8 mouse cellular contexts compared by ENCODE assay signal in genomic region chr16:18248433-18249363, GRCm38 (mm10). TPM values are rescaled to one million over a fixed set of nuclear protein-coding genes. Genes with fewer than 3 reads are reported as not detected.
DNase-seq lines count a peak whose midpoint lies in the region; ATAC-seq and TF ChIP-seq lines count a peak whose summit lies in the region.

Trmt2a (plus strand) TSS chr16:18248679.
Ranbp1 (minus strand) TSS chr16:18248732.

- peak; percentile 100 for DNase-seq in brain, embryonic 14.5 days (ENCODE audit: low read depth)
- DNase-seq in liver, adult 2 months (ENCODE audit: extremely low read depth, low read depth, low spot score), result peak; percentile 87
- peak; percentile 99 for DNase-seq in splenic B cell, adult 2 months (ENCODE audit: low read depth, low spot score)

- peak within 1 kb of the TSS; percentile 91 for H3K4me2 ChIP-seq in heart, embryonic 11.5 days
- peak within 1 kb of the TSS; percentile 70 for H3K4me2 ChIP-seq in kidney, embryonic 16.5 days (replicated peaks; ENCODE audit: low read depth, low read length)
- peak within 1 kb of the TSS; percentile 79 for H3K4me2 ChIP-seq in myocyte (ENCODE audit: low read depth)

- H3K79me2 ChIP-seq in C2C12 (ENCODE audit: control insufficient read depth, insufficient read depth) (peaks cover 87% of the 10 kb centered on the region), myocyte (ENCODE audit: control insufficient read depth, insufficient read depth) (peaks cover 61% of the 10 kb centered on the region)
- peaks cover 10% of the 10 kb centered on the region; the same call in 1 of the 2 replicates for H3K79me2 ChIP-seq in liver, adult 2 months (ENCODE audit: control insufficient read depth, insufficient read depth, low read length)

- no peak for TF ChIP-seq CTCF in C2C12 (IDR thresholded peaks at IDR 0.05; ENCODE audit: control insufficient read depth, insufficient read depth, insufficient read length)
- TF ChIP-seq CTCF in brain, embryonic 14.5 days (IDR thresholded peaks at IDR 0.05; ENCODE audit: borderline replicate concordance, extremely low read depth, insufficient read depth, insufficient read length), result no peak
- TF ChIP-seq CTCF in liver, adult 2 months (IDR thresholded peaks at IDR 0.05; ENCODE audit: low read depth, low read length), result no peak

- H3K36me3 ChIP-seq in C2C12 (ENCODE audit: control insufficient read depth, insufficient read depth) (peaks cover 80% of the 10 kb centered on the region), myocyte (ENCODE audit: control insufficient read depth, insufficient read depth) (peaks cover 45% of the 10 kb centered on the region)
- H3K36me3 ChIP-seq in erythroblast, embryonic 14.5 days (ENCODE audit: control insufficient read depth), result peaks cover 80% of the 10 kb centered on the region
- peaks cover 42% of the 10 kb centered on the region for H3K36me3 ChIP-seq in heart, embryonic 11.5 days (ENCODE audit: control insufficient read depth, insufficient read depth, low read length)
- H3K36me3 ChIP-seq in kidney, embryonic 16.5 days (ENCODE audit: insufficient read depth, low read length), result peaks cover 55% of the 10 kb centered on the region
- peaks cover 25% of the 10 kb centered on the region for H3K36me3 ChIP-seq in liver, adult 2 months (ENCODE audit: control insufficient read depth, insufficient read depth, low read length)
- peaks cover 7% of the 10 kb centered on the region for H3K36me3 ChIP-seq in splenic B cell, adult 2 months (ENCODE audit: control insufficient read depth, insufficient read depth, low read length, poor library complexity, severe bottlenecking)

- peaks cover 63% of the 10 kb centered on the region for H3K4me1 ChIP-seq in erythroblast, embryonic 14.5 days (ENCODE audit: control insufficient read depth)
- H3K4me1 ChIP-seq in heart, embryonic 11.5 days (ENCODE audit: control insufficient read depth, insufficient read depth, low read length), result peaks cover 24% of the 10 kb centered on the region
- H3K4me1 ChIP-seq in kidney, embryonic 16.5 days (ENCODE audit: insufficient read depth, low read length), result peaks cover 33% of the 10 kb centered on the region
- peaks cover 9% of the 10 kb centered on the region for H3K4me1 ChIP-seq in liver, adult 2 months (ENCODE audit: control insufficient read depth, insufficient read depth, low read length)

- H3K4me3 ChIP-seq in C2C12 (ENCODE audit: insufficient read depth, poor library complexity, severe bottlenecking) (peak within 1 kb of the TSS; percentile 97), myocyte (peak within 1 kb of the TSS; percentile 95)
- H3K4me3 ChIP-seq in erythroblast, embryonic 14.5 days (replicated peaks), result peak within 1 kb of the TSS; percentile 79
- peak within 1 kb of the TSS; percentile 96 for H3K4me3 ChIP-seq in heart, embryonic 11.5 days (ENCODE audit: low read depth, low read length)
- peak within 1 kb of the TSS; percentile 81 for H3K4me3 ChIP-seq in kidney, embryonic 16.5 days (ENCODE audit: low read length)
- peak within 1 kb of the TSS; percentile 89 for H3K4me3 ChIP-seq in liver, adult 2 months (ENCODE audit: insufficient read depth, low read depth, low read length)

- peak; percentile 95 for ATAC-seq in heart, embryonic 11.5 days (replicated peaks; ENCODE audit: insufficient number of reproducible peaks, low FRiP score, low TSS enrichment)
- ATAC-seq in kidney, embryonic 16.5 days (ENCODE audit: low FRiP score, low TSS enrichment), result peak; percentile 97

- no peaks in the 10 kb centered on the region for H3K9me3 ChIP-seq in erythroblast, embryonic 14.5 days (ENCODE audit: control insufficient read depth, low read length)
- no peaks in the 10 kb centered on the region for H3K9me3 ChIP-seq in heart, embryonic 11.5 days (replicated peaks; ENCODE audit: control insufficient read depth, low read length)
- no peaks in the 10 kb centered on the region for H3K9me3 ChIP-seq in kidney, embryonic 16.5 days (ENCODE audit: low read length)

- peak; percentile 75 for TF ChIP-seq POLR2A in brain, embryonic 14.5 days (IDR thresholded peaks at IDR 0.05; ENCODE audit: borderline replicate concordance, extremely low read depth, insufficient read depth, insufficient read length, poor library complexity, severe bottlenecking)
- TF ChIP-seq POLR2A in liver, adult 2 months (IDR thresholded peaks at IDR 0.05; ENCODE audit: extremely low read depth, insufficient read depth, low read length), result peak; percentile 91
- peak; percentile 94 for TF ChIP-seq POLR2A in myocyte (IDR thresholded peaks at IDR 0.05; ENCODE audit: insufficient read length, low read depth)

- H3K27me3 ChIP-seq in C2C12 (ENCODE audit: control insufficient read depth, insufficient read depth, insufficient read length) (no peaks in the 10 kb centered on the region), myocyte (ENCODE audit: control insufficient read depth, insufficient read depth, insufficient read length) (no peaks in the 10 kb centered on the region)
- H3K27me3 ChIP-seq in erythroblast, embryonic 14.5 days (ENCODE audit: control insufficient read depth), result no peaks in the 10 kb centered on the region
- no peaks in the 10 kb centered on the region for H3K27me3 ChIP-seq in heart, embryonic 11.5 days (ENCODE audit: control insufficient read depth, insufficient read depth, low read length)
- H3K27me3 ChIP-seq in kidney, embryonic 16.5 days (ENCODE audit: insufficient read depth, low read length), result no peaks in the 10 kb centered on the region
- H3K27me3 ChIP-seq in liver, adult 2 months (ENCODE audit: control insufficient read depth, insufficient read depth, low read length), result no peaks in the 10 kb centered on the region
- H3K27me3 ChIP-seq in splenic B cell, adult 2 months (ENCODE audit: control insufficient read depth, insufficient read depth, low read length, poor library complexity, severe bottlenecking), result no peaks in the 10 kb centered on the region

- H3K9ac ChIP-seq in heart, embryonic 11.5 days (ENCODE audit: low read depth, low read length), result peak within 1 kb of the TSS; percentile 97
- peak within 1 kb of the TSS; percentile 93 for H3K9ac ChIP-seq in kidney, embryonic 16.5 days (replicated peaks; ENCODE audit: low read length)
- H3K9ac ChIP-seq in liver, adult 2 months (ENCODE audit: low read depth, low read length), result peak within 1 kb of the TSS; percentile 91

- H3K27ac ChIP-seq in heart, embryonic 11.5 days (ENCODE audit: low read depth, low read length), result peak within 1 kb of the TSS; percentile 93
- H3K27ac ChIP-seq in kidney, embryonic 16.5 days (ENCODE audit: low read length), result peak within 1 kb of the TSS; percentile 94
- peak within 1 kb of the TSS; percentile 46 for H3K27ac ChIP-seq in liver, adult 2 months (replicated peaks; ENCODE audit: insufficient read depth, low read depth, low read length)

- H3ac ChIP-seq in C2C12 (ENCODE audit: control insufficient read depth, insufficient read length, low read depth) (peak within 1 kb of the TSS; percentile 99), myocyte (ENCODE audit: control insufficient read depth, insufficient read length) (peak within 1 kb of the TSS; percentile 83)

- H3K79me3 ChIP-seq in C2C12 (ENCODE audit: low read depth), result peaks cover 63% of the 10 kb centered on the region

- WGBS in heart, embryonic 11.5 days (ENCODE audit: insufficient replicate concordance), result under 1% methylated on average over 100 of the region's 102 CpGs
- under 1% methylated on average over 100 of the region's 102 CpGs for WGBS in kidney, embryonic 16.5 days
- under 1% methylated on average over 96 of the region's 102 CpGs for WGBS in liver, adult 2 months

TF ChIP-seq in C2C12, 6 proteins besides CTCF, POLR2A, EP300 and RAD21:
- TF ChIP-seq MAX (IDR thresholded peaks at IDR 0.05) (peak; percentile 85), MYOD1 (IDR thresholded peaks at IDR 0.05; ENCODE audit: control insufficient read depth, insufficient read length, low read depth) (no peak), USF1 (IDR thresholded peaks at IDR 0.05; ENCODE audit: low read depth) (no peak), CEBPB (IDR thresholded peaks at IDR 0.05; ENCODE audit: low read depth) (no peak)

TF ChIP-seq in myocyte, 11 proteins besides CTCF, POLR2A, EP300 and RAD21:
- TF ChIP-seq REST (IDR thresholded peaks at IDR 0.05; ENCODE audit: insufficient read depth, insufficient read length) (no peak), MYOD1 (IDR thresholded peaks at IDR 0.05; ENCODE audit: control insufficient read depth in 1 of 3, insufficient read length in 2 of 3, low read depth in 2 of 3) (peak in 2 of 3 experiments; percentile 41 to 58), POLR2AphosphoS2 (IDR thresholded peaks at IDR 0.05; ENCODE audit: insufficient read length, low read depth) (peak; percentile 98), E2F4 (IDR thresholded peaks at IDR 0.05; ENCODE audit: insufficient read depth) (peak; percentile 91), TCF12 (IDR thresholded peaks at IDR 0.05; ENCODE audit: insufficient read depth, poor library complexity, severe bottlenecking) (no peak), TCF3 (IDR thresholded peaks at IDR 0.05; ENCODE audit: insufficient read length, low read depth) (no peak)
TF ChIP-seq in myocyte: peak in this region for 3.

RNA-seq across cellular contexts. Expression of gene Trmt2a, which starts in this region (rescaled TPM):
- polyA plus RNA-seq in C2C12 (2012; fragmentation: generic; extraction: Trizol) (79.2 TPM), myocyte (2012; fragmentation: generic; extraction: Trizol) (47.8 TPM)
- 83.5 and 111 TPM in 2 replicates for polyA plus RNA-seq in brain, embryonic 14.5 days (2012; rRNA removed)
- polyA plus RNA-seq in erythroblast, embryonic 14.5 days (2012), result 3.7 and 3.8 TPM in 2 replicates
- 56.0 and 58.2 TPM in 2 replicates for polyA plus RNA-seq in heart, embryonic 11.5 days (2014; fragmentation: Nextera tagmentation; extraction: Ambion mirVana)
- 117 and 119 TPM in 2 replicates for polyA plus RNA-seq in kidney, embryonic 16.5 days (2015; fragmentation: Nextera tagmentation; extraction: Ambion mirVana)
- 12.8 and 14.6 TPM in 2 replicates for total RNA-seq in liver, adult 2 months (2014; rRNA removed)
- 15.8 and 19.4 TPM in 2 replicates for polyA plus RNA-seq in liver, adult 2 months (2012; rRNA removed)

RNA-seq across cellular contexts. Expression of gene Ranbp1, which starts in this region (rescaled TPM):
- polyA plus RNA-seq in C2C12 (2012; fragmentation: generic; extraction: Trizol) (422 TPM), myocyte (2012; fragmentation: generic; extraction: Trizol) (150 TPM)
- polyA plus RNA-seq in brain, embryonic 14.5 days (2012; rRNA removed), result 177 and 190 TPM in 2 replicates
- polyA plus RNA-seq in erythroblast, embryonic 14.5 days (2012), result 72.2 and 86.6 TPM in 2 replicates
- polyA plus RNA-seq in heart, embryonic 11.5 days (2014; fragmentation: Nextera tagmentation; extraction: Ambion mirVana), result 585 and 656 TPM in 2 replicates
- 508 and 585 TPM in 2 replicates for polyA plus RNA-seq in kidney, embryonic 16.5 days (2015; fragmentation: Nextera tagmentation; extraction: Ambion mirVana)
- 37.0 and 40.9 TPM in 2 replicates for total RNA-seq in liver, adult 2 months (2014; rRNA removed)
- polyA plus RNA-seq in liver, adult 2 months (2012; rRNA removed), result 32.1 and 39.5 TPM in 2 replicates

Comparison
In these comparisons a context has a peak if more than half of its experiments do, and no peak if none do; other contexts are left out.
1. Peak in every context shown above with its lines: DNase-seq, ATAC-seq, H3K4me3 ChIP-seq and H3K27ac ChIP-seq.